Mouse (Mus musculus) embryo, embryonic 10.5 days (tissue): ENCODE data around the gene Acot1.
"Not testable (repeated sequence)": the region's sequence is repeated elsewhere in the genome, so short reads cannot be mapped to it uniquely, and the experiment has no call there.

Experiments
- DNase-seq: peaks from one replicate; pipeline ENCODE4 v3.0.0-alpha.2; 2015; ENCODE audit warnings: low spot score

Gene Acot1

GRCm38 (mm10) chr12:84009171-84009965 is at the start of gene Acot1:
Gene Acot1, plus strand, starts transcription at chr12:84009490.
- DNase-seq, result peak; percentile 86

- no peak for DNase-seq
These were observed 44.1 kb upstream of the Acot1 start for GRCm38 (mm10) chr12:83965235-83965634.

GRCm38 (mm10) chr12:83972117-83972516 is 37.2 kb upstream of the Acot1 start:
- peak; percentile 68 for DNase-seq

- no peak for DNase-seq
These were observed 30.4 kb upstream of the Acot1 start for GRCm38 (mm10) chr12:83978862-83979261.

- DNase-seq, result no peak
These were observed 27.7 kb upstream of the Acot1 start for GRCm38 (mm10) chr12:83981615-83982014.

- DNase-seq, result no peak
These were observed 24.5 kb upstream of the Acot1 start, which contains the start of gene Heatr4 for GRCm38 (mm10) chr12:83984752-83985151. Gene Heatr4, minus strand, starts transcription at chr12:83984852.

- DNase-seq, result no peak
These were observed 22.1 kb upstream of the Acot1 start for GRCm38 (mm10) chr12:83987242-83987582.

GRCm38 (mm10) chr12:83987583-83988441 is 21.5 kb upstream of the Acot1 start, which contains the start of gene Acot2:
Gene Acot2, plus strand, starts transcription at chr12:83987861.
- DNase-seq, result peak; percentile 88

- DNase-seq, result peak; percentile 48
These were observed 20.8 kb upstream of the Acot1 start for GRCm38 (mm10) chr12:83988483-83988882.

GRCm38 (mm10) chr12:83989378-83989777 is 19.9 kb upstream of the Acot1 start:
- no peak for DNase-seq

- DNase-seq, result no peak
These were observed 12.1 kb upstream of the Acot1 start for GRCm38 (mm10) chr12:83997221-83997620.

- no peak for DNase-seq
These were observed 10.8 kb upstream of the Acot1 start for GRCm38 (mm10) chr12:83998341-83999107.

GRCm38 (mm10) chr12:83999237-83999636 is 10.1 kb upstream of the Acot1 start:
- not testable (repeated sequence) for DNase-seq

GRCm38 (mm10) chr12:84000418-84000817 is 8.9 kb upstream of the Acot1 start:
- no peak for DNase-seq

- no peak for DNase-seq
These were observed 5.4 kb upstream of the Acot1 start for GRCm38 (mm10) chr12:84003866-84004265.

- no peak for DNase-seq
These were observed 1.0 kb upstream of the Acot1 start for GRCm38 (mm10) chr12:84008251-84008650.

GRCm38 (mm10) chr12:84008729-84009128 is 561 bp upstream of the Acot1 start:
- no peak for DNase-seq

GRCm38 (mm10) chr12:84010201-84010600 is 911 bp downstream of the Acot1 start:
- no peak for DNase-seq

GRCm38 (mm10) chr12:84011251-84012040 is 2.2 kb downstream of the Acot1 start:
- DNase-seq, result peak; percentile 82

- DNase-seq, result no peak
These were observed 3.8 kb downstream of the Acot1 start for GRCm38 (mm10) chr12:84013130-84013529.

GRCm38 (mm10) chr12:84013701-84014100 is 4.4 kb downstream of the Acot1 start:
- DNase-seq, result no peak
